Mouse (Mus musculus): Measurements from ENCODE around the gene Fbxo4. TPM values are rescaled to one million over a fixed set of nuclear protein-coding genes. Genes with fewer than 3 reads are reported as not detected.
A peak's percentile ranks its signal among the peaks of the same experiment; 100 is the strongest.

Gene Fbxo4
- total and polyA plus RNA-seq, 3 experiments: 16.4 to 32.6 (median 20.0) TPM

DNA sequence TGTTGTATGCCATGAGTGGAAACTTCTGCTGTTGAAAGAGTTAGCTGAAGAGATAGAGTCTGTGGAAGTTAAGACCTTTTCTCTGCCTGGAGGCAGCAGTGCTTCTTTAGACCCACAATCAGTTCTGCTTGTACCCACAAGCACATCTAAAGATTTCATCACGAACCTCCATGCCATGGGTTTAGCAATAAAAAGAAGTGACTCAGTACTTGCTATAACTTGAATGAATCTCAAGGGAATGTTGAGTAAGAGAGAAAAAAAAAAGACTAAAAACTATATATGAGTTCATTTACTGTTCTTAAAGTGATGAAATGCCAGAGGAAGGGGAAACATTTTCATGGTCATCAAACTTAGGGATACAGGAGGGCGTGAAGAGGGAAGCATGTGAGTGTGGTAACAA is 21.2 kb upstream of the Fbxo4 start:
- in situ Hi-C loops (cut with MboI; ENCODE audit: low pct_ligation_motif_present, low pct_unique_long_range_greater_than_20kb, low sequenced_read_pairs) (no loop called here), dilution Hi-C loops (cut with MboI; ENCODE audit: extremely low pct_ligation_motif_present, extremely low pct_unique_long_range_greater_than_20kb, low sequenced_read_pairs) (no loop called here)
- TF ChIP-seq USF1 (IDR thresholded peaks at IDR 0.05; ENCODE audit: low read depth, low read length) (no peak), MEF2A (IDR thresholded peaks at IDR 0.05; ENCODE audit: borderline replicate concordance, low read depth, low read length) (no peak), JUN (IDR thresholded peaks at IDR 0.05; ENCODE audit: insufficient read depth, low read depth, low read length) (no peak), TBP (conservative IDR thresholded peaks at IDR 0.05; ENCODE audit: low read depth, low read length) (no peak), MAZ (IDR thresholded peaks at IDR 0.05; ENCODE audit: low read depth, low read length) (no peak), SMC3 (IDR thresholded peaks at IDR 0.05; ENCODE audit: low read depth, low read length) (no peak), CTCF (conservative IDR thresholded peaks at IDR 0.05 in 1 of 2, IDR thresholded peaks at IDR 0.05 in 1 of 2; ENCODE audit: low read depth in 2 of 2, low read length in 2 of 2) (no peak), MAX (IDR thresholded peaks at IDR 0.05; ENCODE audit: low read length) (no peak), CHD2 (IDR thresholded peaks at IDR 0.05; ENCODE audit: low read length) (no peak), ELF1 (IDR thresholded peaks at IDR 0.05; ENCODE audit: low read depth, low read length) (no peak)

DNA sequence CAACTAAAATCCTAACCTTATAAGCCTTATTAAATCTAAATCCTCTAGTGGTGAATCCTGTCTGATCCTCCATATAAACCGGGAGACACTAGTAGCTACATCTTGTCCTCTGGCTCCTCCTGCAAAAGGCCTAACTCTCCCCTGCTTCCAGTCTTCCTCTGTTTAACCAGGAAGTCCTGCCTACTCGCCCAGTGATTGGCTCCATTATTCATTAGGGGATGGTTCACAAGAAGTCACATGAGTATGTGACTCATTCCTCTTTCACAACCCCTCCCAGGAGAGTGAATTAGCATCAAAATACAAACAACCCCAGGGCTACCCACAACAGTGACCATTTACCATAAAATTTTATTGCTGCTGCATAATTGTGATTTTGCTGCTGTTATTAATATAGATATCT is 19.8 kb upstream of the Fbxo4 start:
- H3K27me3 ChIP-seq (replicated peaks): no peaks in the 10 kb centered on the region
- no peak overlapping the region for H3K4me3 ChIP-seq (replicated peaks in 1 of 3; ENCODE audit: low read depth in 2 of 3, low read length in 2 of 3, poor library complexity in 1 of 3)
- peaks cover 3 to 9% of the 10 kb centered on the region in 2 experiments; a peak in 3 of 4 replicates for H3K4me1 ChIP-seq (ENCODE audit: control insufficient read depth in 1 of 2, insufficient read depth in 2 of 2)
- no peaks in the 10 kb centered on the region; the same call in 1 of the 2 replicates for H3K79me2 ChIP-seq (replicated peaks; ENCODE audit: control insufficient read depth, extremely low read depth, insufficient read depth, poor library complexity, severe bottlenecking)
- H3K4me2 ChIP-seq (ENCODE audit: insufficient read depth, low read depth, poor library complexity, severe bottlenecking): no peak overlapping the region
- no peak for TF ChIP-seq CHD1 (IDR thresholded peaks at IDR 0.05; ENCODE audit: low read depth, low read length)
- TF ChIP-seq BHLHE40 (IDR thresholded peaks at IDR 0.05; ENCODE audit: low read depth, low read length): 0 out of 2 replicates have a peak, but pooled peaks have one; percentile 15
- peak; percentile 47; the same call in 1 of the 2 replicates for TF ChIP-seq ELF1 (IDR thresholded peaks at IDR 0.05; ENCODE audit: low read depth, low read length)
- in situ Hi-C loops (cut with MboI; ENCODE audit: low pct_ligation_motif_present, low pct_unique_long_range_greater_than_20kb, low sequenced_read_pairs) (no loop called here), dilution Hi-C loops (cut with MboI; ENCODE audit: extremely low pct_ligation_motif_present, extremely low pct_unique_long_range_greater_than_20kb, low sequenced_read_pairs) (no loop called here)
- DNase-seq (ENCODE audit: extremely low read depth): no peak
- no peaks in the 10 kb centered on the region for H3K36me3 ChIP-seq (replicated peaks in 1 of 2; ENCODE audit: control insufficient read depth in 1 of 2, insufficient read depth in 1 of 2, low read length in 1 of 2)
- no peaks in the 10 kb centered on the region for H3K9me3 ChIP-seq (replicated peaks; ENCODE audit: low read length)
- H3K9ac ChIP-seq (ENCODE audit: insufficient read depth, low read depth): no peak overlapping the region
- H3K27ac ChIP-seq (ENCODE audit: insufficient read depth, low read depth): no peak overlapping the region

More for the DNA sequence above, 21.2 kb upstream of the Fbxo4 start:
- H3K9me3 ChIP-seq (replicated peaks; ENCODE audit: low read length): peaks cover 4% of the 10 kb centered on the region
- no peaks in the 10 kb centered on the region for H3K79me2 ChIP-seq (replicated peaks; ENCODE audit: control insufficient read depth, extremely low read depth, insufficient read depth, poor library complexity, severe bottlenecking)
- H3K27ac ChIP-seq (ENCODE audit: insufficient read depth, low read depth): no peak overlapping the region
- no peak overlapping the region for H3K9ac ChIP-seq (ENCODE audit: insufficient read depth, low read depth)
- no peak overlapping the region for H3K4me2 ChIP-seq (ENCODE audit: insufficient read depth, low read depth, poor library complexity, severe bottlenecking)
- no peak for DNase-seq (ENCODE audit: extremely low read depth)
- peaks cover 3 to 6% of the 10 kb centered on the region in 2 experiments; a peak in 3 of 4 replicates for H3K4me1 ChIP-seq (ENCODE audit: control insufficient read depth in 1 of 2, insufficient read depth in 2 of 2)
- H3K27me3 ChIP-seq (replicated peaks): no peaks in the 10 kb centered on the region
- H3K36me3 ChIP-seq (replicated peaks in 1 of 2; ENCODE audit: control insufficient read depth in 1 of 2, insufficient read depth in 1 of 2, low read length in 1 of 2): no peaks in the 10 kb centered on the region
- no peak overlapping the region for H3K4me3 ChIP-seq (replicated peaks in 1 of 3; ENCODE audit: low read depth in 2 of 3, low read length in 2 of 3, poor library complexity in 1 of 3)

DNA sequence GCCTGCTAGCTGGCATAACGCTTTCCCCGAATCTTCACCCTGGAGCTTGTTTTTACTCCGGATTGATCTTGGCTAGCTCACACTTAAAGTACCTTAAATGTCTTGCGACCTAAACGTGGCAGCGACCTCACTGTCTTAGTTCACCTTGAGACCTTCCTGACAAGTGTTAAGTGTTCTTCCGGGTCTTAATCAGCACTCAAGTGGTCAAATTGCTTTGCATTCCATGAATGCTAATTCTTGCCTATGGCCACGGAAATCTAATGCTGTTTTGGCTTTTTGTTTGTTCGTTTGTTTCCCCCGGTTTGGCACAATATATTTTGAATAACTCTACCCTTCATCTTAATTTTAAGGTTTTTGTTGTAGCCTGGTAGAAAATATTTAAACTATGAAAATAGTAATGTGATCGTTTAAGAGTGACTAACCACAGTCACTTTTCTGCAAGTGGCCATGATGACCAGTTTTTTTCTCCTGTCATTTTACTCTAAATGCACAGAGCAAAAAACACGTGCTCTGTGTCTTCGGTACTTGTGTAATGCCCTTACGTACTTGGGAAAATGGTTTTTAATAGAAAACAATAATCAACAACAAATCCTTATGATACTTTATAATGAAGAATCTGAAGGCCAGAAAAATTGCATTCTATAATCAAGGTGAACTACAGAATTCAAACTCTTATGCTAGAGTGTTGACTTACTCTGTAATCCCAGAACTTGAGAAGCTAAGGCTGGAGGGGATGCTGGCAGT is 17.1 kb upstream of the Fbxo4 start:
- peak overlapping the region; percentile 56 to 64 (median 63) for H3K4me3 ChIP-seq (replicated peaks in 1 of 3; ENCODE audit: low read depth in 2 of 3, low read length in 2 of 3, poor library complexity in 1 of 3)
- dilution Hi-C loops (cut with MboI; ENCODE audit: extremely low pct_ligation_motif_present, extremely low pct_unique_long_range_greater_than_20kb, low sequenced_read_pairs): no loop called here
- peak overlapping the region; percentile 94 for H3K27ac ChIP-seq (ENCODE audit: insufficient read depth, low read depth)
- peak; percentile 86 for TF ChIP-seq TBP (conservative IDR thresholded peaks at IDR 0.05; ENCODE audit: low read depth, low read length)
- peak; percentile 62 for TF ChIP-seq MYC (IDR thresholded peaks at IDR 0.05; ENCODE audit: low read depth, low read length)
- TF ChIP-seq MAX (IDR thresholded peaks at IDR 0.05; ENCODE audit: low read length): peak; percentile 78
- peak; percentile 53 for TF ChIP-seq ELF1 (IDR thresholded peaks at IDR 0.05; ENCODE audit: low read depth, low read length)
- TF ChIP-seq E2F4 (IDR thresholded peaks at IDR 0.05; ENCODE audit: insufficient replicate concordance, low read depth, low read length): no peak
- peak; percentile 68; the same call in 1 of the 2 replicates for TF ChIP-seq POLR2A (IDR thresholded peaks at IDR 0.05; ENCODE audit: low read depth, low read length)
- no peaks in the 10 kb centered on the region for H3K27me3 ChIP-seq (replicated peaks)
- in situ Hi-C loops (cut with MboI; ENCODE audit: low pct_ligation_motif_present, low pct_unique_long_range_greater_than_20kb, low sequenced_read_pairs): no loop called here
- no peaks in the 10 kb centered on the region for H3K9me3 ChIP-seq (replicated peaks; ENCODE audit: low read length)
- H3K36me3 ChIP-seq (replicated peaks in 1 of 2; ENCODE audit: control insufficient read depth in 1 of 2, insufficient read depth in 1 of 2, low read length in 1 of 2): peaks cover 7 to 10% of the 10 kb centered on the region in 2 experiments
- peaks cover 3 to 18% of the 10 kb centered on the region in 2 experiments; a peak in 3 of 4 replicates for H3K4me1 ChIP-seq (ENCODE audit: control insufficient read depth in 1 of 2, insufficient read depth in 2 of 2)
- H3K4me2 ChIP-seq (ENCODE audit: insufficient read depth, low read depth, poor library complexity, severe bottlenecking): peak overlapping the region; percentile 67
- peaks cover 6% of the 10 kb centered on the region; the same call in 1 of the 2 replicates for H3K79me2 ChIP-seq (replicated peaks; ENCODE audit: control insufficient read depth, extremely low read depth, insufficient read depth, poor library complexity, severe bottlenecking)
- peak overlapping the region; percentile 80 for H3K9ac ChIP-seq (ENCODE audit: insufficient read depth, low read depth)
- no peak for DNase-seq (ENCODE audit: extremely low read depth)

Data from CH12.LX (cell line).